Mouse (Mus musculus) forebrain, embryonic 15.5 days (tissue): Measurements from ENCODE around the gene Ccdc174. TPM values are rescaled to one million over a fixed set of nuclear protein-coding genes. Genes with fewer than 3 reads are reported as not detected.

Experiments
- ATAC-seq: fragments of 200-750 bp; cut with Nextera tagmentation; replicated peaks from 2 replicates; pipeline ENCODE4 v1.8.0; 2017; ENCODE audit warnings: mild to moderate bottlenecking, moderate TSS enrichment, moderate library complexity
- H3K27ac ChIP-seq: fragments of 300-500 bp; sonication (generic); replicated peaks from 2 replicates; pipeline ENCODE4 v1.5.1; 2015; ENCODE audit warnings: mild to moderate bottlenecking, inconsistent platforms
- H3K27me3 ChIP-seq: fragments of 300-500 bp; sonication (generic); 2 replicates; pipeline ENCODE4 v1.6.1; 2015; ENCODE audit warnings: inconsistent platforms
- H3K36me3 ChIP-seq: fragments of 300-500 bp; sonication (generic); 2 replicates; pipeline ENCODE4 v1.6.1; 2015; ENCODE audit warnings: mild to moderate bottlenecking, inconsistent platforms
- H3K4me1 ChIP-seq: fragments of 300-500 bp; sonication (generic); 2 replicates; pipeline ENCODE4 v1.6.1; 2015; ENCODE audit warnings: inconsistent platforms
- H3K4me2 ChIP-seq: fragments of 300-500 bp; sonication (generic); replicated peaks from 2 replicates; pipeline ENCODE4 v1.6.1; 2015; ENCODE audit warnings: mild to moderate bottlenecking, inconsistent platforms
- H3K4me3 ChIP-seq: fragments of 300-500 bp; sonication (generic); 2 replicates; pipeline ENCODE4 v1.5.1; 2015; ENCODE audit warnings: mild to moderate bottlenecking, inconsistent platforms
- H3K9ac ChIP-seq: fragments of 300-500 bp; sonication (generic); replicated peaks from 2 replicates; pipeline ENCODE4 v1.6.1; 2015; ENCODE audit warnings: mild to moderate bottlenecking, inconsistent platforms
- H3K9me3 ChIP-seq: fragments of 300-500 bp; sonication (generic); 2 replicates; pipeline ENCODE4 v1.6.1; 2016; ENCODE audit warnings: inconsistent platforms
- WGBS: fragments of 180-500 bp; shearing (Covaris S2); methylation state at CpG from one replicate; pipeline ENCODE4 v1.1.7; 2015; ENCODE audit warnings: mixed read lengths; 5-methylcytosine and 5-hydroxymethylcytosine counted together
- polyA plus RNA-seq: library from polyadenylated mRNA; unstranded; fragments of >200 nt; fragmentation: Nextera tagmentation; extraction: Ambion mirVana; gene quantifications from 2 replicates; pipeline ENCODE4 v1.2.1, GENCODE M21; 2015

Gene Ccdc174
- polyA plus RNA-seq, 1 experiment from 2014 or later: 42.9 TPM

GRCm38 (mm10) chr6:91948426-91948825 lies 70.6 kb downstream of the Ccdc174 start:
- H3K27me3 ChIP-seq: no peaks in the 10 kb centered on the region
- no peak overlapping the region for H3K4me2 ChIP-seq
- H3K4me3 ChIP-seq: no peak overlapping the region
- no peaks in the 10 kb centered on the region for H3K9me3 ChIP-seq
- no peak for ATAC-seq
- no peak overlapping the region for H3K27ac ChIP-seq
- H3K4me1 ChIP-seq: no peaks in the 10 kb centered on the region
- H3K9ac ChIP-seq: no peak overlapping the region
- no peaks in the 10 kb centered on the region for H3K36me3 ChIP-seq
- 58% methylated on average over 2 of the region's 2 CpGs for WGBS

Other genes starting within 250 kb of the Ccdc174 start
- 94.2 and 98.8 TPM in 2 replicates for gene Slc6a6, start 194.0 kb upstream of the Ccdc174 start, polyA plus RNA-seq
- 8.7 and 8.9 TPM in 2 replicates for gene Grip2, start 50.8 kb upstream of the Ccdc174 start, polyA plus RNA-seq
- 0.89 and 1.3 TPM in 2 replicates for gene 4930590J08Rik, start 24.8 kb downstream of the Ccdc174 start, polyA plus RNA-seq
- gene Fgd5, start 100.8 kb downstream of the Ccdc174 start, polyA plus RNA-seq: 6.9 and 7.1 TPM in 2 replicates
- gene Nr2c2, start 213.3 kb downstream of the Ccdc174 start, polyA plus RNA-seq: 40.8 and 44.9 TPM in 2 replicates